Mouse (Mus musculus) frontal cortex, postnatal 25 days (tissue): ENCODE measurements at regions not wholly inside any gene's neighbourhood (a gene's known extent, or its start where the extent isn't known, plus 50 kb on each side); places are given as distances from the start of the nearest gene placed in this dataset.

Experiments
- DNase-seq, 2 experiments: peaks; one replicate each; pipeline ENCODE4 v3.0.0; 2022; ENCODE audit warnings: low spot score in 2 of 2

GRCm38 (mm10) chr17:4661996-4662395 lies 332.1 kb upstream of the Arid1b start:
- DNase-seq: no peak

- no peak for DNase-seq
Measured at GRCm38 (mm10) chr17:4668511-4668910, 325.6 kb upstream of the Arid1b start.

- no peak for DNase-seq
Measured at GRCm38 (mm10) chr17:4673271-4673670, 320.9 kb upstream of the Arid1b start.

- no peak for DNase-seq
Measured at GRCm38 (mm10) chr17:4706421-4706820, 287.7 kb upstream of the Arid1b start.

GRCm38 (mm10) chr17:4721061-4721460 lies 273.1 kb upstream of the Arid1b start:
- no peak for DNase-seq

- DNase-seq: no peak
Measured at GRCm38 (mm10) chr17:4724031-4724430, 270.1 kb upstream of the Arid1b start.

- DNase-seq: peak; percentile 21 to 41
Measured at GRCm38 (mm10) chr17:4726331-4726741, 267.8 kb upstream of the Arid1b start.

- no peak for DNase-seq
Measured at GRCm38 (mm10) chr17:4734412-4734881, 259.7 kb upstream of the Arid1b start.

GRCm38 (mm10) chr17:4735185-4735584 lies 258.9 kb upstream of the Arid1b start:
- no peak for DNase-seq

- no peak for DNase-seq
Measured at GRCm38 (mm10) chr17:4736689-4737088, 257.4 kb upstream of the Arid1b start.

- no peak for DNase-seq
Measured at GRCm38 (mm10) chr17:4738717-4739485, 255.2 kb upstream of the Arid1b start.

- peak in 1 of 2 experiments; percentile 15 for DNase-seq
Measured at GRCm38 (mm10) chr17:4740784-4741183, 253.3 kb upstream of the Arid1b start.

- DNase-seq: no peak
Measured at GRCm38 (mm10) chr17:4742314-4742713, 251.8 kb upstream of the Arid1b start.

GRCm38 (mm10) chr17:4762956-4763355 lies 231.2 kb upstream of the Arid1b start:
- no peak for DNase-seq

GRCm38 (mm10) chr17:4765723-4766122 lies 228.4 kb upstream of the Arid1b start:
- DNase-seq: no peak

GRCm38 (mm10) chr17:4767947-4768522 lies 226.1 kb upstream of the Arid1b start:
- DNase-seq: no peak

- DNase-seq: no peak
Measured at GRCm38 (mm10) chr17:4769284-4769683, 224.8 kb upstream of the Arid1b start.

GRCm38 (mm10) chr17:4770052-4770451 lies 224.1 kb upstream of the Arid1b start:
- no peak for DNase-seq

- peak; percentile 41 to 50 for DNase-seq
Measured at GRCm38 (mm10) chr17:4778161-4778560, 216.0 kb upstream of the Arid1b start.

- DNase-seq: no peak
Measured at GRCm38 (mm10) chr17:4779017-4779416, 215.1 kb upstream of the Arid1b start.

GRCm38 (mm10) chr17:4781586-4781985 lies 212.5 kb upstream of the Arid1b start:
- DNase-seq: no peak

- DNase-seq: no peak
Measured at GRCm38 (mm10) chr17:4784296-4784695, 209.8 kb upstream of the Arid1b start.

- DNase-seq: peak in 1 of 2 experiments; percentile 6
Measured at GRCm38 (mm10) chr17:4785281-4785839, 208.8 kb upstream of the Arid1b start.
